Mouse (Mus musculus) MN1 (cell line): ENCODE measurements around the gene Trmt2b.
"Not testable (repeated sequence)": the region's sequence is repeated elsewhere in the genome, so short reads cannot be mapped to it uniquely, and the experiment has no call there.

Source experiments
- DNase-seq: peaks from one replicate; pipeline ENCODE4 v3.0.0-alpha.2; 2016; ENCODE audit warnings: low spot score

The Trmt2b gene

GRCm38 (mm10) chrX:134220618-134221017 lies 56.2 kb downstream of the Trmt2b start:
- DNase-seq = no peak

- no peak for DNase-seq
Observed at GRCm38 (mm10) chrX:134218161-134218560, 58.6 kb downstream of the Trmt2b start.

GRCm38 (mm10) chrX:134211151-134211642 lies 65.6 kb downstream of the Trmt2b start:
- no peak for DNase-seq

GRCm38 (mm10) chrX:134208491-134208890 lies 68.3 kb downstream of the Trmt2b start:
- no peak for DNase-seq

- DNase-seq = not testable (repeated sequence)
Observed at GRCm38 (mm10) chrX:134187201-134187600, 89.6 kb downstream of the Trmt2b start, which contains the start of gene Arl13a. Gene Arl13a (plus strand): TSS chrX:134187501.

GRCm38 (mm10) chrX:134174699-134175098 lies 102.1 kb downstream of the Trmt2b start:
- no peak for DNase-seq
